Mouse (Mus musculus) neural tube, embryonic 15.5 days (tissue): ENCODE data around the gene Clip4. TPM values are rescaled to one million over a fixed set of nuclear protein-coding genes. Genes with fewer than 3 reads are reported as not detected.

Experiments
- ATAC-seq: fragments of 200-750 bp; cut with Nextera tagmentation; 2 replicates; pipeline ENCODE4 v1.8.0; 2017; ENCODE audit warnings: mild to moderate bottlenecking, moderate TSS enrichment, moderate library complexity; ENCODE audit not compliant: low FRiP score
- H3K27ac ChIP-seq: fragments of 300-500 bp; sonication (generic); replicated peaks from 2 replicates; pipeline ENCODE4 v1.5.1; 2015; ENCODE audit warnings: mild to moderate bottlenecking, inconsistent platforms
- H3K27me3 ChIP-seq: fragments of 300-500 bp; sonication (generic); replicated peaks from 2 replicates; pipeline ENCODE4 v1.6.1; 2015; ENCODE audit warnings: inconsistent platforms
- H3K36me3 ChIP-seq: fragments of 300-500 bp; sonication (generic); 2 replicates; pipeline ENCODE4 v1.6.1; 2015; ENCODE audit warnings: inconsistent platforms
- H3K4me1 ChIP-seq: fragments of 300-500 bp; sonication (generic); 2 replicates; pipeline ENCODE4 v1.6.1; 2015; ENCODE audit warnings: inconsistent platforms
- H3K4me2 ChIP-seq: fragments of 300-500 bp; sonication (generic); 2 replicates; pipeline ENCODE4 v1.6.1; 2015; ENCODE audit warnings: inconsistent platforms, mild to moderate bottlenecking, moderate library complexity
- H3K4me3 ChIP-seq: fragments of 300-500 bp; sonication (generic); replicated peaks from 2 replicates; pipeline ENCODE4 v1.5.1; 2015; ENCODE audit warnings: mild to moderate bottlenecking, inconsistent platforms
- H3K9ac ChIP-seq: fragments of 300-500 bp; sonication (generic); replicated peaks from 2 replicates; pipeline ENCODE4 v1.6.1; 2015; ENCODE audit warnings: mild to moderate bottlenecking, inconsistent platforms
- H3K9me3 ChIP-seq: fragments of 300-500 bp; sonication (generic); replicated peaks from 2 replicates; pipeline ENCODE4 v1.6.1; 2016; ENCODE audit warnings: inconsistent platforms
- WGBS: fragments of 180-500 bp; shearing (Covaris S2); methylation state at CpG from one replicate; pipeline ENCODE4 v1.1.7; 2015; ENCODE audit warnings: mixed read lengths; 5-methylcytosine and 5-hydroxymethylcytosine counted together
- polyA plus RNA-seq: library from polyadenylated mRNA; unstranded; fragments of >200 nt; fragmentation: Nextera tagmentation; extraction: Ambion mirVana; gene quantifications from 2 replicates; pipeline ENCODE4 v1.2.1, GENCODE M21; 2015

The Clip4 gene
- polyA plus RNA-seq, 1 experiment from 2014 or later = 18.1 TPM

GRCm38 (mm10) chr17:71862184-71862583 is 93.9 kb downstream of the Clip4 start:
- Histone ChIP-seq H3K27ac (no peak overlapping the region), H3K27me3 (no peaks in the 10 kb centered on the region), H3K4me1 (peaks cover 6% of the 10 kb centered on the region; the same call in 1 of the 2 replicates), H3K4me3 (no peak overlapping the region), H3K36me3 (peaks cover 9% of the 10 kb centered on the region), H3K9me3 (no peaks in the 10 kb centered on the region), H3K4me2 (no peak overlapping the region), H3K9ac (no peak overlapping the region)
- 79% methylated on average over 3 of the region's 3 CpGs for WGBS
- no peak for ATAC-seq

DNA sequence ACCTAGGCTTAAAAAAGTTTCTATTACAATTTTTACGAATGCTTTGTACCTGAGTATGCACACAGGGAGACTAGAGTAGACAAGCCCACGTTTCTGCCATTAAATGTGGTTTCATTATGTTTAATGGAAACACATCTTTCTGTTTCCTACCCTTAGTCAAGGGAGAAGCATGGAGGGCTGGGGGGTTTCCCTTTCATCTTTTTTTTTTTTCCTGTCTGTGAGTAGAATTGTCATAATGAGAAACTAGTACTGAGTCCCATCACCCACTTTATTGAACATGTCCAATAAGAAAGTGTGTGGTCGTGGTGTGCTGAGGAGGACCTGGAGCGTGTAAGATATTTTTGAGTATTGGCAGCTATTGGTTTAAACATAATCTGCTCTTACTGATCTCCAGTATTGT is 94.6 kb downstream of the Clip4 start:
- no peak for ATAC-seq
- no peak overlapping the region for H3K9ac ChIP-seq
- H3K4me1 ChIP-seq = peaks cover 6% of the 10 kb centered on the region; the same call in 1 of the 2 replicates
- WGBS = 88% methylated on average over 4 of the region's 4 CpGs
- no peak overlapping the region for H3K4me3 ChIP-seq
- no peaks in the 10 kb centered on the region for H3K27me3 ChIP-seq
- H3K9me3 ChIP-seq = no peaks in the 10 kb centered on the region
- H3K36me3 ChIP-seq = peaks cover 9% of the 10 kb centered on the region
- no peak overlapping the region for H3K4me2 ChIP-seq
- no peak overlapping the region for H3K27ac ChIP-seq

DNA sequence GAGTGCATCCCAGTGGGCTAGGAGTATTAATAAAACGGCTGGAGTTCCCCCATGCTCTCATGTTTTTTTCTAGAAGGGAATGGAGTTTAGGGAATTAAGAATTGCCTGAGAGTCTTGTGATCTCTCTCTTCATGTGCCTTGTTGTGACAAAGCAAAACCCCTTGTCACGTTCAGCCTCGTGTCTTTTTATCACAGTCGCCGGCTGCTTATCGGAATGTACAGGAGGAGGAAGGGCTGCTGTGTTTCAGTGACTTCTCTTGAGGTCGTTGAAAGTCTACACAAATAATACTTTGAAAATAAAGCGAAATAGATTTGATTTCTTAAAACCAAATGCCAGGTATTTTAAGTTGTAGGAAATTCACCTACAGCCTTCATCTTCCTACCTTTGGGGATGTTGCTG is 95.8 kb downstream of the Clip4 start:
- Histone ChIP-seq H3K4me1 (peaks cover 10% of the 10 kb centered on the region), H3K4me3 (no peak overlapping the region), H3K27ac (no peak overlapping the region), H3K27me3 (no peaks in the 10 kb centered on the region), H3K36me3 (peaks cover 8% of the 10 kb centered on the region), H3K9ac (no peak overlapping the region), H3K9me3 (no peaks in the 10 kb centered on the region), H3K4me2 (no peak overlapping the region)
- WGBS = 87% methylated on average over 8 of the region's 8 CpGs
- ATAC-seq = no peak

DNA sequence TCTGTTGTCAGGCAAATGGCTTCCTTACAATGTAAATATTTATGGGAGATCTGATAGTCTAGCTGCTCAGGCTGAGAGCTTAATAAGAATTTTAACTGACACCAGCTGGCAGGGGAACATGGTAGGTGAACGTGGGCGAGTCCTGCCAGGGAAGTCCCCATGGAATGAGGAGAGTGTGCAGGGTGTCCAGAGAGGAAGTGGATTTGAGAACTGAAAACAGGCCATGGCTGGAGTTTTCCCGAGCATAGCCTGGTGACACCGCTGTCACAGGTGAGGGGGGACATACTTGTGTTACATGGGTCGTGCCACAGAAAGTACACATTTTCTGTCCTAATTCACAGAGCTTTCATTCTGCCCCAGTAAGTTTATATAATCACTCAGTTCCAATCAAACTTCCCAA is 97.2 kb downstream of the Clip4 start:
- no peak for ATAC-seq
- Histone ChIP-seq H3K4me1 (peaks cover 18% of the 10 kb centered on the region), H3K4me3 (no peak overlapping the region), H3K9me3 (no peaks in the 10 kb centered on the region), H3K9ac (no peak overlapping the region), H3K4me2 (no peak overlapping the region), H3K27ac (no peak overlapping the region), H3K36me3 (no peaks in the 10 kb centered on the region), H3K27me3 (no peaks in the 10 kb centered on the region)
- WGBS = 84% methylated on average over 5 of the region's 5 CpGs

DNA sequence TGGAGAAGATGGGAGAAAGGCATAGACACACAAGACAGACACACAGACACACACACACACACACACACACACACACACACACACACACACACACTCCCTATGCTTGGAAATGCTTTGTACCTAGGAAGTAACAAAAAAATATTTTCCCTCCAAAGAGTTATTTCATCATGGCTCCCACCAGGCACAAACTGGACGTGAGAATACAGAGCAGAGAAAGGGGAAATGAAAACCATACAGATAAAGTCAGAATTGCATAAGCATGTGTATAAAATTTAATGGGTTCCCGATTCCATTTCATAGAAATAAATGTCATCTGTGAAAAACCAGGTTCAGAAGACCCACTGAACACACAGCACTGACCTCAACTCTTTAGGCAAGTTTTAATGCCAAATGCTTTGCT is 99.6 kb downstream of the Clip4 start:
- H3K4me3 ChIP-seq = no peak overlapping the region
- 85% methylated on average over 2 of the region's 2 CpGs for WGBS
- H3K27me3 ChIP-seq = no peaks in the 10 kb centered on the region
- ATAC-seq = no peak
- no peak overlapping the region for H3K9ac ChIP-seq
- peaks cover 18% of the 10 kb centered on the region for H3K4me1 ChIP-seq
- no peak overlapping the region for H3K4me2 ChIP-seq
- H3K36me3 ChIP-seq = no peaks in the 10 kb centered on the region
- H3K27ac ChIP-seq = no peak overlapping the region
- H3K9me3 ChIP-seq = no peaks in the 10 kb centered on the region

DNA sequence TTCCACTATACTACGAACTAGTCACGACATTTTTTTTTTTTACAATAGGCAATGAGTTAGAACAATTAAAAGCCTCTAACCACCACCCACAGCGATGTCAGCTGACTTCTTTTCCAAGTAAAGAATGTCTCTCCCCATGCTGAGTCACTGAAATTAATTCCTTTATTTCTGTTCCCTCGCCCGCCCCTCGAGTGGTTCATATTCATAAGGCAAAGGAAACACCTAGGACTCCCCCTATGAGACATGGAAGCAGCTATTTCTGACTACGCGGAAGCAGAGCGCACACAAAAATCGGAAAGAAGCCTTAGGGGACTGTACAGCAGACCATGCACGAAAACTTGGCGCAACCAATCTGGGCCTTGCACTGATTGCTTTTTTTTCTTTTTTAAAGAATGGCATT is 100.6 kb downstream of the Clip4 start:
- Histone ChIP-seq H3K36me3 (no peaks in the 10 kb centered on the region), H3K4me2 (peak overlapping the region; percentile 89), H3K27ac (no peak overlapping the region), H3K9me3 (no peaks in the 10 kb centered on the region), H3K27me3 (no peaks in the 10 kb centered on the region), H3K9ac (no peak overlapping the region; the same call in 1 of the 2 replicates), H3K4me3 (no peak overlapping the region), H3K4me1 (peaks cover 18% of the 10 kb centered on the region)
- 0 out of 2 replicates have a peak, but pooled peaks have one; percentile 51 for ATAC-seq
- WGBS = 51% methylated on average over 12 of the region's 12 CpGs

- ATAC-seq = peak; percentile 73
- peak overlapping the region; percentile 59 for H3K9ac ChIP-seq
- no peaks in the 10 kb centered on the region for H3K36me3 ChIP-seq
- H3K4me3 ChIP-seq = peak overlapping the region; percentile 46
- WGBS = 6% methylated on average over 56 of the region's 60 CpGs
- H3K9me3 ChIP-seq = no peaks in the 10 kb centered on the region
- peaks cover 18% of the 10 kb centered on the region for H3K4me1 ChIP-seq
- H3K27me3 ChIP-seq = no peaks in the 10 kb centered on the region
- no peak overlapping the region; the same call in 1 of the 2 replicates for H3K27ac ChIP-seq
- H3K4me2 ChIP-seq = peak overlapping the region; percentile 89
Measured at GRCm38 (mm10) chr17:71869372-71870231, 101.3 kb downstream of the Clip4 start.

DNA sequence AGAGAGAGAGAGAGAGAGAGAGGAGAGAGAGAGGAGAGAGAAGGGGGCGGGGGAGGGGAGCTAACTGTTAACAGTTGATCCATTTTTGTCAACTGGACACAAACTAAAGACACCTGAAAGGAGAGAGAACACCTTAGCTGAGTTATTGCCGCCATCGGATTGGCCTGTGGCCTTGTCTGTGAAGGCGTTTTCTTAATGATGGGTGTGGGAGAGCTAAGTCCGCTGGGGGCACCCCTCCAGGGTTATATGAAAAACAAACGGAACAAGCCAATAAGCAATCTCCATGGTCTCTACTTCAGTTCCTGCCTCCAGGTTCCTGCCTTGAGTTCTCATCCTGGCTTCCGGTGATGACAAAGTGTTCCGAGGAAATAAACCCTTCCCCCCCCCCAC is 102.0 kb downstream of the Clip4 start:
- H3K4me2 ChIP-seq = no peak overlapping the region; the same call in 1 of the 2 replicates
- H3K27me3 ChIP-seq = no peaks in the 10 kb centered on the region
- 90% methylated on average over 8 of the region's 8 CpGs for WGBS
- H3K9ac ChIP-seq = no peak overlapping the region
- ATAC-seq = no peak
- no peak overlapping the region for H3K4me3 ChIP-seq
- H3K4me1 ChIP-seq = peaks cover 18% of the 10 kb centered on the region
- H3K36me3 ChIP-seq = no peaks in the 10 kb centered on the region
- no peaks in the 10 kb centered on the region for H3K9me3 ChIP-seq
- H3K27ac ChIP-seq = no peak overlapping the region

GRCm38 (mm10) chr17:71870641-71871040 is 102.4 kb downstream of the Clip4 start:
- no peaks in the 10 kb centered on the region for H3K9me3 ChIP-seq
- no peaks in the 10 kb centered on the region for H3K36me3 ChIP-seq
- no peak overlapping the region for H3K4me3 ChIP-seq
- no peak overlapping the region for H3K9ac ChIP-seq
- ATAC-seq = no peak
- H3K4me1 ChIP-seq = peaks cover 18% of the 10 kb centered on the region
- H3K27ac ChIP-seq = no peak overlapping the region
- H3K4me2 ChIP-seq = no peak overlapping the region
- 89% methylated on average over 1 of the region's 1 CpGs for WGBS
- H3K27me3 ChIP-seq = no peaks in the 10 kb centered on the region

GRCm38 (mm10) chr17:71871981-71872380 is 103.7 kb downstream of the Clip4 start:
- Histone ChIP-seq H3K4me1 (peaks cover 12% of the 10 kb centered on the region), H3K36me3 (no peaks in the 10 kb centered on the region), H3K4me2 (no peak overlapping the region), H3K27ac (no peak overlapping the region), H3K27me3 (no peaks in the 10 kb centered on the region), H3K9ac (no peak overlapping the region), H3K9me3 (no peaks in the 10 kb centered on the region), H3K4me3 (no peak overlapping the region)
- 87% methylated on average over 7 of the region's 7 CpGs for WGBS
- no peak for ATAC-seq

DNA sequence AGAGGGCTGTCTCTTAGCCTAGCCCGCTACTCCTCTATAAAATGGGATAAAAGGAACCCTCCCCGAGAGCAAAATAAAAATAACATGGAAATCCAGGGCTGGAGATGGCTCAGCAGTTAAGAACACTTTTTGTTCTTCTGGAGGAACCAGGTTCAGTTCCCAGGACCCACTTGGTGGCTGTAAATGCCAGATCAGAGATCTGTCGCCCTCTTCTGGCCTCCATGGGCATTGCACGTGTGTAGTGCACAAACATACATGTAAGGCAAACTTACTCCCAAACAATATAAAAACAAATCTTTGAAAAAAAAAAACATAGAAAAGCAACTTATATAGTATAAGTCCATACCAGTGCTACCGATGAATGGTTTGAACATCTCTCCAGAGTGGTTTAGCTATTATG is 104.7 kb downstream of the Clip4 start:
- Histone ChIP-seq H3K4me3 (no peak overlapping the region), H3K27ac (no peak overlapping the region), H3K4me1 (peaks cover 12% of the 10 kb centered on the region), H3K9me3 (no peaks in the 10 kb centered on the region), H3K9ac (no peak overlapping the region), H3K27me3 (no peaks in the 10 kb centered on the region), H3K36me3 (no peaks in the 10 kb centered on the region), H3K4me2 (no peak overlapping the region)
- 65% methylated on average over 5 of the region's 5 CpGs for WGBS
- ATAC-seq = no peak

GRCm38 (mm10) chr17:71874077-71874476 is 105.8 kb downstream of the Clip4 start:
- H3K4me2 ChIP-seq = no peak overlapping the region

More at GRCm38 (mm10) chr17:71874077-71874476, 105.8 kb downstream of the Clip4 start:
- Histone ChIP-seq H3K36me3 (no peaks in the 10 kb centered on the region), H3K9me3 (no peaks in the 10 kb centered on the region), H3K4me1 (peaks cover 8% of the 10 kb centered on the region), H3K27ac (no peak overlapping the region), H3K9ac (no peak overlapping the region), H3K4me3 (no peak overlapping the region), H3K27me3 (no peaks in the 10 kb centered on the region)
- WGBS = 43% methylated on average over 6 of the region's 6 CpGs
- ATAC-seq = no peak
